Mouse (Mus musculus) ES-E14 (cell line): ENCODE measurements at regions not wholly inside any gene's neighbourhood (a gene's known extent, or its start where the extent isn't known, plus 50 kb on each side); places are given as distances from the start of the nearest gene placed in this dataset.

Experiments
- DNase-seq: peaks from one replicate; pipeline ENCODE4 v3.0.0-alpha.2; 2013; ENCODE audit warnings: low read depth, low spot score
- H3K27ac ChIP-seq: 2 replicates; pipeline ENCODE4 v1.5.1; 2012; ENCODE audit warnings: low read depth, mild to moderate bottlenecking, low read length, moderate library complexity, mixed read lengths; ENCODE audit not compliant: poor library complexity, insufficient read depth, severe bottlenecking
- H3K36me3 ChIP-seq: 2 replicates; pipeline ENCODE4 v1.6.1; 2012; ENCODE audit warnings: mild to moderate bottlenecking, low read length, moderate library complexity, mixed read lengths; ENCODE audit not compliant: control insufficient read depth, poor library complexity, insufficient read depth, severe bottlenecking
- H3K4me1 ChIP-seq, 2 experiments: fragments of 150-350 bp in 1 of 2; sonication (generic) in 1 of 2; 2 replicates each; pipeline ENCODE4 v1.6.1; 2012; ENCODE audit warnings: low read length in 2 of 2, mild to moderate bottlenecking in 1 of 2, mixed read lengths in 1 of 2; ENCODE audit not compliant: control insufficient read depth in 2 of 2, insufficient read depth in 2 of 2, poor library complexity in 1 of 2
- H3K4me3 ChIP-seq, 2 experiments: fragments of 150-350 bp in 1 of 2; sonication (generic) in 1 of 2; 2 replicates each; pipeline ENCODE4 v1.5.1; 2012; ENCODE audit warnings: low read length in 2 of 2, low read depth in 1 of 2, mild to moderate bottlenecking in 1 of 2, mixed read lengths in 1 of 2; ENCODE audit not compliant: insufficient read depth in 1 of 2, poor library complexity in 1 of 2, severe bottlenecking in 1 of 2
- H3K9ac ChIP-seq: 2 replicates; pipeline ENCODE4 v1.6.1; 2012; ENCODE audit warnings: low read depth, mild to moderate bottlenecking, low read length, mixed read lengths; ENCODE audit not compliant: poor library complexity, insufficient read depth, severe bottlenecking
- H3K9me3 ChIP-seq: fragments of 150-350 bp; sonication (generic); 2 replicates; pipeline ENCODE4 v1.6.1; 2012; ENCODE audit warnings: low read depth, mild to moderate bottlenecking, low read length; ENCODE audit not compliant: control insufficient read depth, insufficient read depth
- CHD2 ChIP-seq: IDR thresholded peaks from 2 replicates; pipeline ENCODE4 v1.6.1; 2014; ENCODE audit warnings: mild to moderate bottlenecking, low read depth, low read length, inconsistent platforms
- HCFC1 ChIP-seq: IDR thresholded peaks from 2 replicates; pipeline ENCODE4 v1.6.1; 2012; ENCODE audit warnings: low read length, inconsistent platforms, borderline replicate concordance; ENCODE audit not compliant: insufficient read depth
- MAFK ChIP-seq: IDR thresholded peaks from 2 replicates; pipeline ENCODE4 v1.6.1; 2014; ENCODE audit warnings: mild to moderate bottlenecking, low read depth, low read length, inconsistent platforms; ENCODE audit not compliant: insufficient read depth
- ZC3H11A ChIP-seq: IDR thresholded peaks from 2 replicates; pipeline ENCODE4 v1.6.1; 2012; ENCODE audit warnings: low read depth, mild to moderate bottlenecking, inconsistent platforms, low read length, borderline replicate concordance
- ZNF384 ChIP-seq: IDR thresholded peaks from 2 replicates; pipeline ENCODE4 v1.6.1; 2012; ENCODE audit warnings: low read depth, low read length, inconsistent platforms
- in situ Hi-C, 2 experiments: fragments of 600-800 bp; cut with MboI; formaldehyde crosslinking; loops; one replicate each; pipeline ENCODE4 v1.15.1; 2025; ENCODE audit warnings: low sequenced_read_pairs in 2 of 2, inconsistent platforms in 1 of 2; ENCODE audit not compliant: unreplicated experiment in 2 of 2

DNA sequence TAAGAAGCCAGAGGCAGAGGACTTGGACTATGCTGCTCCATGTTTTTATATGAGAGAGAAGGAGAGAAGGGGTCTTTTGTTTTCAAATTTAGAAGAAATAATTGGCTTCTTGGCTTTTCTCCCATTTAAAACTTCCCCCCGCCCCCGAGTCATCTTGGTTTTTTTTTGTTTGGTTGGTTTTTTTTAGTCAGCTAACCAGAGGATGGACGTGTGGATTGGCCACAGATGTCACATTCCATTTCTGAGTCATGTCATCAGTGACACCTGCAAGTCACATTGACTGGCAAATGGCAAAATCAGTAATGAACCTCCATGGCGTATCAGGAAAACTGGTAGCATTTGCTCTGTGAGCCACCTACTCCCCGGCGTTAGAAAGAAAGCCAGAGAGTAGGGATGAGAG is 83.9 kb upstream of the Sgk1 start:
- Histone ChIP-seq H3K9ac (no peak overlapping the region), H3K36me3 (no peaks in the 10 kb centered on the region), H3K4me3 (no peak overlapping the region), H3K4me1 (0 out of 4 replicates have a peak, but pooled peaks cover 0 to 2% of the 10 kb centered on the region in 2 experiments), H3K9me3 (no peaks in the 10 kb centered on the region), H3K27ac (no peak overlapping the region)
- TF ChIP-seq CHD2 = no peak
- no peak for TF ChIP-seq ZNF384
- no peak for TF ChIP-seq HCFC1
- no peak for TF ChIP-seq ZC3H11A
- no peak for DNase-seq
- in situ Hi-C loops = no loop called here

DNA sequence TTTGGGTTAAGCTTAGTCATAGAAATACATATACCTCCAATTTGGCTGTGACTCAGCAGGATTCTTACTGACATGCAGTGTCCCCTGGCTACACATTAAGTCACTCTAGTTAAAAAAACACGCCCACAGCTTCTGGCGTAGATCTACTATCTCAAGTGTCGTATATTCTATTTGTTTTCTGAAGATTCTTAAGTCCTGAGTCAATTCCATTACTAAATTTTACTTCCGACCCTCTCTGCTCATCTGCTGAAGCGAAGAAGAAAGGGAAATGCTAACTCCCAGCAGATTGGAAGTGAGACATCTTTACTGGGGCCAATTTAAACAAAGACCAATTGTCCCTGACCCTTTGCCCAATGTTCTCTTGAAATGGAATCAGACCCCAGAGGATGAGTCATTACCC is 80.4 kb upstream of the Sgk1 start:
- Histone ChIP-seq H3K9ac (no peak overlapping the region), H3K27ac (no peak overlapping the region), H3K36me3 (no peaks in the 10 kb centered on the region), H3K4me1 (peaks cover 6 to 7% of the 10 kb centered on the region in 2 experiments; a peak in 3 of 4 replicates), H3K4me3 (no peak overlapping the region), H3K9me3 (no peaks in the 10 kb centered on the region)
- in situ Hi-C loops = no loop called here
- no peak for TF ChIP-seq ZNF384
- no peak for DNase-seq

DNA sequence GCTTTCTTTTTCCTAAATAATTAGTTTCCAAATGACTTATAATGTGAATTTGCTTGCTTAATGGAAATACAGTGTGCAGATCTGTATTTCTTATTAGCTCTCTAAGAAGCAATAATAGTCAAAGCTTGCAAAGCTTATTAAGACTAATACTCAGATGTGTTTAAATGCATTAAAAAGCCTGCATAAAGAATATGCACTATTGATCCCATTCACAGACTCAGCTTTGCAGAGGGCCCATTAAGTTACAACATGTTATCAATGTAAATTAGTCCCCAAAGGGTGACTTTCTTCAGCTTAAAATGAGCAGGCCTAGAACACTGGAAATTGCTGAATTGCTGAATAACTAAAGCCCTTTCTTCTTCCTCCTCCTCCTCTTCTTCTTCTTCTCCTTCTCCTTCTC is 78.8 kb upstream of the Sgk1 start:
- Histone ChIP-seq H3K9me3 (no peaks in the 10 kb centered on the region), H3K4me1 (peaks cover 6 to 7% of the 10 kb centered on the region in 2 experiments; a peak in 3 of 4 replicates), H3K36me3 (no peaks in the 10 kb centered on the region), H3K27ac (no peak overlapping the region), H3K9ac (no peak overlapping the region), H3K4me3 (no peak overlapping the region)
- DNase-seq = no peak
- in situ Hi-C loops = no loop called here
- TF ChIP-seq ZC3H11A (no peak), CHD2 (no peak), MAFK (no peak), HCFC1 (no peak), ZNF384 (no peak)

DNA sequence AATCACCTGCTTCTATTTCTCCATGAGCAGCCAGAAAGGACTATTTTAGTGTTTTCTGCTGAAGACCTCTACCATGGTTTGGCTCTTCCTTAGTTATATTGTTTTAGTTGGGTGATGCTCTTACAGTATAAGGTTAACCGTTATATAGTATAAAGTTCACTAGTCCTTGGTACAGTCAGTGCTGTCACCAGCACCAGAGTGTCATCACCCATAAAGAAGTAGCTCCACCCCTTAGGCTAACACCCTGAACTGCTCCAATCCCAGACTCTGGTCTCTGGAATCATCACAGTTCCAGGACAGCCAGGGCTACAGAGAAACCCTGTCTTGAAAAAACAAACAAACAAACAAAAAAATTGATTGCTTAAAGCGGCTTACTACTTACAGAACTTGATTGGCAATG is 77.2 kb upstream of the Sgk1 start:
- H3K4me1 ChIP-seq = peaks cover 6 to 7% of the 10 kb centered on the region in 2 experiments; a peak in 3 of 4 replicates
- DNase-seq = no peak
- no peak overlapping the region for H3K27ac ChIP-seq
- no peaks in the 10 kb centered on the region for H3K36me3 ChIP-seq
- no peak for TF ChIP-seq CHD2
- no peak for TF ChIP-seq HCFC1
- no peak overlapping the region for H3K9ac ChIP-seq
- no peak overlapping the region for H3K4me3 ChIP-seq
- in situ Hi-C loops = no loop called here
- no peaks in the 10 kb centered on the region for H3K9me3 ChIP-seq

DNA sequence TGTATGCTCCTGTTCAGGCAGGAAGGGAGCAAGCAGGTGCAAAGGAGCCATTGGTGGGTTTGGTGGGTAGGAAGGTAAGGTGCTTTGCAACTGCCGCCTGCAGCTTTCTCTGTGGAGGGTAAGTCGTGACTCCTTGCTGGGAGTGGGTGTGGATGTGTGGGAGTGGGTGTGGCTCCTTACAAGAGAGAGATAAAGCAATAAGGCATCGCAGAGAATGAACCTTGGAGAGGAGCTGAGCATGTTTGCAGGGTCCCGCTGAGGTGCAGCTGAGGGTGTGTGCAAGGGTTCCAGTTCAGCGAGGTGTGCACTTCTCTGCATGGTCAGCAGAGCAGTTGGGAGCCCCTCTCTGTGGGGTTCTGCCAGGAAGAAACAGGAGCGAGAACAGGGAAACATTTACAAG is 76.4 kb upstream of the Sgk1 start:
- H3K27ac ChIP-seq = no peak overlapping the region
- no peaks in the 10 kb centered on the region for H3K36me3 ChIP-seq
- no peak for DNase-seq
- in situ Hi-C loops = no loop called here
- H3K4me1 ChIP-seq = peaks cover 6 to 7% of the 10 kb centered on the region in 2 experiments; a peak in 3 of 4 replicates
- H3K9me3 ChIP-seq = no peaks in the 10 kb centered on the region
- H3K9ac ChIP-seq = no peak overlapping the region
- H3K4me3 ChIP-seq = no peak overlapping the region
- no peak for TF ChIP-seq ZC3H11A
- no peak for TF ChIP-seq HCFC1
- no peak for TF ChIP-seq ZNF384
- no peak for TF ChIP-seq MAFK
- TF ChIP-seq CHD2 = no peak
